Mouse (Mus musculus) midbrain, embryonic 16.5 days (tissue): ENCODE results near the gene Ubap2. TPM values are rescaled to one million over a fixed set of nuclear protein-coding genes. Genes with fewer than 3 reads are reported as not detected.

ENCODE experiments used
- ATAC-seq: fragments of 200-750 bp; cut with Nextera tagmentation; 2 replicates; pipeline ENCODE4 v1.8.0; 2017; ENCODE audit warnings: moderate TSS enrichment
- H3K27ac ChIP-seq: fragments of 300-500 bp; sonication (generic); 2 replicates; pipeline ENCODE4 v1.5.1; 2014; ENCODE audit warnings: mild to moderate bottlenecking, low read length, mixed read lengths
- H3K27me3 ChIP-seq: fragments of 300-500 bp; sonication (generic); 2 replicates; pipeline ENCODE4 v1.6.1; 2014; ENCODE audit warnings: low read depth, low read length, mixed read lengths; ENCODE audit not compliant: control insufficient read depth, insufficient read depth
- H3K36me3 ChIP-seq: fragments of 300-500 bp; sonication (generic); 2 replicates; pipeline ENCODE4 v1.6.1; 2014; ENCODE audit warnings: mild to moderate bottlenecking, low read length, moderate library complexity, mixed read lengths; ENCODE audit not compliant: control insufficient read depth, insufficient read depth
- H3K4me1 ChIP-seq: fragments of 300-500 bp; sonication (generic); 2 replicates; pipeline ENCODE4 v1.6.1; 2014; ENCODE audit warnings: mild to moderate bottlenecking, low read length, mixed read lengths; ENCODE audit not compliant: control insufficient read depth, insufficient read depth
- H3K4me2 ChIP-seq: fragments of 300-500 bp; sonication (generic); 2 replicates; pipeline ENCODE4 v1.6.1; 2014; ENCODE audit warnings: mild to moderate bottlenecking, low read length, mixed read lengths
- H3K4me3 ChIP-seq: fragments of 300-500 bp; sonication (generic); 2 replicates; pipeline ENCODE4 v1.5.1; 2014; ENCODE audit warnings: low read depth, mild to moderate bottlenecking, low read length, moderate library complexity, mixed read lengths
- H3K9ac ChIP-seq: fragments of 300-500 bp; sonication (generic); 2 replicates; pipeline ENCODE4 v1.6.1; 2014; ENCODE audit warnings: low read depth, low read length, mixed read lengths
- H3K9me3 ChIP-seq: fragments of 300-500 bp; sonication (generic); replicated peaks from 2 replicates; pipeline ENCODE4 v1.6.1; 2014; ENCODE audit warnings: mild to moderate bottlenecking, low read length, mixed read lengths; ENCODE audit not compliant: control insufficient read depth, poor library complexity, severe bottlenecking
- WGBS: fragments of 180-500 bp; shearing (Covaris S2); extraction: QIAGEN DNeasy Blood & Tissue Kit; methylation state at CpG from one replicate; pipeline ENCODE4 v1.1.7; 2014; 5-methylcytosine and 5-hydroxymethylcytosine counted together
- polyA plus RNA-seq: library from polyadenylated mRNA; unstranded; fragments of >200 nt; fragmentation: Nextera tagmentation; extraction: Ambion mirVana; gene quantifications from 2 replicates; pipeline ENCODE4 v1.2.1, GENCODE M21; 2015

Ubap2 gene
- polyA plus RNA-seq, 1 experiment from 2014 or later = 56.4 TPM

GRCm38 (mm10) chr4:41274377-41274979, 466 bp downstream of the Ubap2 start:
- peak; percentile 79 for ATAC-seq
- no peaks in the 10 kb centered on the region for H3K27me3 ChIP-seq
- no peaks in the 10 kb centered on the region for H3K9me3 ChIP-seq
- peak overlapping the region; percentile 83 for H3K4me3 ChIP-seq
- peaks cover 24% of the 10 kb centered on the region for H3K4me1 ChIP-seq
- peak overlapping the region; percentile 94 for H3K27ac ChIP-seq
- H3K9ac ChIP-seq = peak overlapping the region; percentile 91
- H3K36me3 ChIP-seq = 0 out of 2 replicates have a peak, but pooled peaks cover 4% of the 10 kb centered on the region
- peak overlapping the region; percentile 95 for H3K4me2 ChIP-seq
- 2% methylated on average over 17 of the region's 18 CpGs for WGBS

- no peak for ATAC-seq
- H3K27me3 ChIP-seq = no peaks in the 10 kb centered on the region
- peaks cover 4% of the 10 kb centered on the region; the same call in 1 of the 2 replicates for H3K36me3 ChIP-seq
- H3K4me2 ChIP-seq = no peak overlapping the region
- no peak overlapping the region for H3K27ac ChIP-seq
- H3K9ac ChIP-seq = no peak overlapping the region
- H3K4me1 ChIP-seq = peaks cover 12% of the 10 kb centered on the region
- no peak overlapping the region for H3K4me3 ChIP-seq
- H3K9me3 ChIP-seq = no peaks in the 10 kb centered on the region
Observed at GRCm38 (mm10) chr4:41268133-41268532, 6.8 kb downstream of the Ubap2 start.

- Histone ChIP-seq H3K4me2 (no peak overlapping the region), H3K36me3 (peaks cover 4% of the 10 kb centered on the region; the same call in 1 of the 2 replicates), H3K27ac (no peak overlapping the region), H3K4me3 (no peak overlapping the region), H3K9ac (no peak overlapping the region), H3K4me1 (no peaks in the 10 kb centered on the region), H3K27me3 (no peaks in the 10 kb centered on the region), H3K9me3 (no peaks in the 10 kb centered on the region)
- 78% methylated on average over 4 of the region's 4 CpGs for WGBS
- no peak for ATAC-seq
Observed at GRCm38 (mm10) chr4:41266350-41266749, 8.6 kb downstream of the Ubap2 start.

GRCm38 (mm10) chr4:41260691-41261090, 14.3 kb downstream of the Ubap2 start:
- H3K27ac ChIP-seq = no peak overlapping the region
- H3K4me1 ChIP-seq = no peaks in the 10 kb centered on the region
- no peaks in the 10 kb centered on the region; the same call in 1 of the 2 replicates for H3K36me3 ChIP-seq
- H3K27me3 ChIP-seq = no peaks in the 10 kb centered on the region
- H3K4me3 ChIP-seq = no peak overlapping the region
- H3K9me3 ChIP-seq = no peaks in the 10 kb centered on the region
- H3K4me2 ChIP-seq = no peak overlapping the region
- H3K9ac ChIP-seq = no peak overlapping the region
- ATAC-seq = no peak

GRCm38 (mm10) chr4:41259019-41259418, 15.9 kb downstream of the Ubap2 start:
- WGBS = 90% methylated on average over 4 of the region's 4 CpGs
- Histone ChIP-seq H3K27me3 (no peaks in the 10 kb centered on the region), H3K4me2 (no peak overlapping the region), H3K9me3 (no peaks in the 10 kb centered on the region), H3K36me3 (no peaks in the 10 kb centered on the region), H3K9ac (no peak overlapping the region), H3K4me3 (no peak overlapping the region), H3K27ac (no peak overlapping the region), H3K4me1 (no peaks in the 10 kb centered on the region)
- ATAC-seq = no peak

- H3K36me3 ChIP-seq = no peaks in the 10 kb centered on the region
- no peak overlapping the region for H3K4me2 ChIP-seq
- WGBS = 95% methylated on average over 1 of the region's 1 CpGs
Observed at GRCm38 (mm10) chr4:41257752-41258151, 17.2 kb downstream of the Ubap2 start.

GRCm38 (mm10) chr4:41255564-41256210, 19.3 kb downstream of the Ubap2 start:
- Histone ChIP-seq H3K4me2 (no peak overlapping the region), H3K4me1 (no peaks in the 10 kb centered on the region), H3K36me3 (peaks cover 3% of the 10 kb centered on the region; the same call in 1 of the 2 replicates), H3K9me3 (no peaks in the 10 kb centered on the region), H3K9ac (no peak overlapping the region), H3K27me3 (no peaks in the 10 kb centered on the region), H3K4me3 (no peak overlapping the region), H3K27ac (no peak overlapping the region)
- 92% methylated on average over 12 of the region's 12 CpGs for WGBS
- ATAC-seq = no peak

More at GRCm38 (mm10) chr4:41257752-41258151, 17.2 kb downstream of the Ubap2 start:
- no peak overlapping the region for H3K27ac ChIP-seq
- H3K27me3 ChIP-seq = no peaks in the 10 kb centered on the region
- H3K4me1 ChIP-seq = no peaks in the 10 kb centered on the region
- H3K4me3 ChIP-seq = no peak overlapping the region
- no peaks in the 10 kb centered on the region for H3K9me3 ChIP-seq
- ATAC-seq = no peak
- H3K9ac ChIP-seq = no peak overlapping the region

GRCm38 (mm10) chr4:41253756-41254155, 21.2 kb downstream of the Ubap2 start:
- H3K36me3 ChIP-seq = peaks cover 3% of the 10 kb centered on the region; the same call in 1 of the 2 replicates
- H3K27ac ChIP-seq = no peak overlapping the region
- no peak overlapping the region for H3K4me3 ChIP-seq
- WGBS = 93% methylated on average over 2 of the region's 2 CpGs
- H3K9ac ChIP-seq = no peak overlapping the region
- no peaks in the 10 kb centered on the region for H3K27me3 ChIP-seq
- no peaks in the 10 kb centered on the region for H3K4me1 ChIP-seq
- no peak overlapping the region for H3K4me2 ChIP-seq
- no peak for ATAC-seq
- H3K9me3 ChIP-seq = no peaks in the 10 kb centered on the region

- Histone ChIP-seq H3K9ac (no peak overlapping the region), H3K9me3 (no peaks in the 10 kb centered on the region), H3K27me3 (no peaks in the 10 kb centered on the region), H3K27ac (no peak overlapping the region), H3K4me1 (no peaks in the 10 kb centered on the region), H3K4me3 (no peak overlapping the region), H3K36me3 (peaks cover 6% of the 10 kb centered on the region; the same call in 1 of the 2 replicates), H3K4me2 (no peak overlapping the region)
- ATAC-seq = no peak
- 91% methylated on average over 2 of the region's 2 CpGs for WGBS
Observed at GRCm38 (mm10) chr4:41245408-41245807, 29.5 kb downstream of the Ubap2 start.
